Mouse (Mus musculus) kidney, adult 18-20 months (tissue): Measurements from ENCODE around the gene Mrgbp.

Experiments
- DNase-seq: peaks from one replicate; pipeline ENCODE4 v3.0.0; 2021

Gene Mrgbp

GRCm38 (mm10) chr2:180597490-180597889, 16.4 kb downstream of the Mrgbp start, which contains the start of gene Col9a3:
Gene Col9a3 (plus strand): TSS chr2:180597790.
- no peak for DNase-seq

GRCm38 (mm10) chr2:180598157-180598705, 17.1 kb downstream of the Mrgbp start:
- DNase-seq: no peak

GRCm38 (mm10) chr2:180600569-180601021, 19.5 kb downstream of the Mrgbp start:
- no peak for DNase-seq

GRCm38 (mm10) chr2:180604781-180605180, 23.7 kb downstream of the Mrgbp start:
- DNase-seq: no peak

GRCm38 (mm10) chr2:180610283-180610682, 29.2 kb downstream of the Mrgbp start:
- no peak for DNase-seq

- DNase-seq: no peak
These were observed 30.8 kb downstream of the Mrgbp start for GRCm38 (mm10) chr2:180611882-180612281.
